Mouse (Mus musculus) embryonic fibroblast, embryonic 13.5 days (primary cell): Measurements from ENCODE around the gene Iqschfp.

Source experiments
- CTCF ChIP-seq: IDR thresholded peaks from 2 replicates; pipeline ENCODE4 v1.5.1; 2011; ENCODE audit warnings: mild to moderate bottlenecking, control low read depth, low read length, moderate library complexity, borderline replicate concordance; ENCODE audit not compliant: insufficient read depth
- POLR2A ChIP-seq: IDR thresholded peaks from 2 replicates; pipeline ENCODE4 v1.6.1; 2011; ENCODE audit warnings: low read depth, mild to moderate bottlenecking, control low read depth, low read length, moderate library complexity

- TF ChIP-seq CTCF, result no peak
- TF ChIP-seq POLR2A, result no peak
These were observed 70.1 kb downstream of the Iqschfp start for GRCm38 (mm10) chr3:67961934-67962639.
